Mouse (Mus musculus): ENCODE data around the gene Acadl. TPM values are rescaled to one million over a fixed set of nuclear protein-coding genes. Genes with fewer than 3 reads are reported as not detected.

Acadl gene
- polyA plus RNA-seq, 1 experiment from 2014 or later = 42.9 TPM

GRCm38 (mm10) chr1:66805408-66805807, 57.7 kb downstream of the Acadl start:
- Histone ChIP-seq H3K27ac (no peak overlapping the region), H3K4me1 (peaks cover 3% of the 10 kb centered on the region; the same call in 1 of the 2 replicates), H3K4me3 (no peak overlapping the region), H3K36me3 (peaks cover 14% of the 10 kb centered on the region), H3K9me3 (replicated peaks) (no peaks in the 10 kb centered on the region), H3K27me3 (ENCODE audit: low read depth, poor library complexity, severe bottlenecking) (no peaks in the 10 kb centered on the region)
- WGBS = 80% methylated on average over 1 of the region's 1 CpGs
- DNase-seq (ENCODE audit: low spot score) = no peak

- H3K4me3 ChIP-seq = no peak overlapping the region
- H3K4me1 ChIP-seq = peaks cover 3% of the 10 kb centered on the region; the same call in 1 of the 2 replicates
- H3K27ac ChIP-seq = no peak overlapping the region
- no peaks in the 10 kb centered on the region for H3K27me3 ChIP-seq (ENCODE audit: low read depth, poor library complexity, severe bottlenecking)
- WGBS = 69% methylated on average over 5 of the region's 5 CpGs
- DNase-seq (ENCODE audit: low spot score) = no peak
- no peaks in the 10 kb centered on the region for H3K9me3 ChIP-seq (replicated peaks)
- peaks cover 21% of the 10 kb centered on the region for H3K36me3 ChIP-seq
These were observed 58.4 kb downstream of the Acadl start for GRCm38 (mm10) chr1:66804710-66805109.

GRCm38 (mm10) chr1:66797962-66798361, 65.1 kb downstream of the Acadl start:
- no peak overlapping the region for H3K4me3 ChIP-seq
- no peaks in the 10 kb centered on the region for H3K27me3 ChIP-seq (ENCODE audit: low read depth, poor library complexity, severe bottlenecking)
- no peak overlapping the region for H3K27ac ChIP-seq
- H3K4me1 ChIP-seq = no peaks in the 10 kb centered on the region
- H3K36me3 ChIP-seq = peaks cover 37% of the 10 kb centered on the region
- no peak for DNase-seq (ENCODE audit: low spot score)
- H3K9me3 ChIP-seq (replicated peaks) = no peaks in the 10 kb centered on the region
- 93% methylated on average over 2 of the region's 2 CpGs for WGBS

GRCm38 (mm10) chr1:66792838-66793466, 70.1 kb downstream of the Acadl start:
- peaks cover 6% of the 10 kb centered on the region; the same call in 1 of the 2 replicates for H3K36me3 ChIP-seq
- H3K27me3 ChIP-seq (ENCODE audit: low read depth, poor library complexity, severe bottlenecking) = no peaks in the 10 kb centered on the region
- no peaks in the 10 kb centered on the region for H3K4me1 ChIP-seq
- WGBS = 91% methylated on average over 2 of the region's 2 CpGs
- no peak for DNase-seq (ENCODE audit: low spot score)
- no peak overlapping the region for H3K4me3 ChIP-seq
- no peak overlapping the region for H3K27ac ChIP-seq
- H3K9me3 ChIP-seq (replicated peaks) = no peaks in the 10 kb centered on the region

- DNase-seq (ENCODE audit: low spot score) = no peak
- Histone ChIP-seq H3K36me3 (0 out of 2 replicates have a peak, but pooled peaks cover 1% of the 10 kb centered on the region), H3K4me3 (no peak overlapping the region), H3K27ac (no peak overlapping the region), H3K4me1 (no peaks in the 10 kb centered on the region), H3K9me3 (replicated peaks) (no peaks in the 10 kb centered on the region), H3K27me3 (ENCODE audit: low read depth, poor library complexity, severe bottlenecking) (no peaks in the 10 kb centered on the region)
- WGBS = 72% methylated on average over 2 of the region's 2 CpGs
These were observed 80.8 kb downstream of the Acadl start for GRCm38 (mm10) chr1:66782296-66782695.

GRCm38 (mm10) chr1:66781027-66781426, 82.0 kb downstream of the Acadl start:
- Histone ChIP-seq H3K27me3 (ENCODE audit: low read depth, poor library complexity, severe bottlenecking) (no peaks in the 10 kb centered on the region), H3K4me1 (no peaks in the 10 kb centered on the region), H3K27ac (no peak overlapping the region), H3K9me3 (replicated peaks) (no peaks in the 10 kb centered on the region), H3K36me3 (0 out of 2 replicates have a peak, but pooled peaks cover 3% of the 10 kb centered on the region), H3K4me3 (no peak overlapping the region)
- 89% methylated on average over 4 of the region's 4 CpGs for WGBS
- no peak for DNase-seq (ENCODE audit: low spot score)

Other genes starting within 250 kb of the Acadl start
- 40.1 and 43.2 TPM in 2 replicates for gene Rpe, start 162.4 kb downstream of the Acadl start, polyA plus RNA-seq (2016; fragmentation: Nextera tagmentation; extraction: Ambion mirVana)
- gene Kansl1l, start 45.7 kb downstream of the Acadl start, polyA plus RNA-seq (2016; fragmentation: Nextera tagmentation; extraction: Ambion mirVana) = 10.6 and 16.2 TPM in 2 replicates
- gene Myl1, start 82.1 kb upstream of the Acadl start, polyA plus RNA-seq (2016; fragmentation: Nextera tagmentation; extraction: Ambion mirVana) = 0.74 and 5.4 TPM in 2 replicates
- gene Lancl1, start 175.6 kb upstream of the Acadl start, polyA plus RNA-seq (2016; fragmentation: Nextera tagmentation; extraction: Ambion mirVana) = 73.6 and 84.3 TPM in 2 replicates